Mouse (Mus musculus): Measurements from ENCODE around the gene Pagr1a. TPM values are rescaled to one million over a fixed set of nuclear protein-coding genes. Genes with fewer than 3 reads are reported as not detected.

Gene Pagr1a
- polyA plus RNA-seq, 1 experiment from 2014 or later = 41.1 TPM

- DNase-seq (ENCODE audit: low spot score) = peak; percentile 71
- Histone ChIP-seq H3K27me3 (replicated peaks; ENCODE audit: low read depth, poor library complexity, severe bottlenecking) (no peaks in the 10 kb centered on the region), H3K27ac (replicated peaks) (peak overlapping the region; percentile 100), H3K4me3 (peak overlapping the region; percentile 86), H3K4me1 (peaks cover 60% of the 10 kb centered on the region), H3K9me3 (no peaks in the 10 kb centered on the region), H3K36me3 (replicated peaks) (peaks cover 72% of the 10 kb centered on the region)
- under 1% methylated on average over 64 of the region's 65 CpGs for WGBS
These were observed 8.5 kb upstream of the Pagr1a start for GRCm38 (mm10) chr7:127025556-127026160.

- Histone ChIP-seq H3K4me3 (peak overlapping the region; percentile 86), H3K9me3 (no peaks in the 10 kb centered on the region), H3K27ac (replicated peaks) (peak overlapping the region; percentile 100), H3K4me1 (peaks cover 67% of the 10 kb centered on the region), H3K36me3 (replicated peaks) (peaks cover 65% of the 10 kb centered on the region), H3K27me3 (replicated peaks; ENCODE audit: low read depth, poor library complexity, severe bottlenecking) (no peaks in the 10 kb centered on the region)
- peak; percentile 85 for DNase-seq (ENCODE audit: low spot score)
- WGBS = under 1% methylated on average over 30 of the region's 30 CpGs
These were observed 7.8 kb upstream of the Pagr1a start for GRCm38 (mm10) chr7:127024755-127025555.

DNA sequence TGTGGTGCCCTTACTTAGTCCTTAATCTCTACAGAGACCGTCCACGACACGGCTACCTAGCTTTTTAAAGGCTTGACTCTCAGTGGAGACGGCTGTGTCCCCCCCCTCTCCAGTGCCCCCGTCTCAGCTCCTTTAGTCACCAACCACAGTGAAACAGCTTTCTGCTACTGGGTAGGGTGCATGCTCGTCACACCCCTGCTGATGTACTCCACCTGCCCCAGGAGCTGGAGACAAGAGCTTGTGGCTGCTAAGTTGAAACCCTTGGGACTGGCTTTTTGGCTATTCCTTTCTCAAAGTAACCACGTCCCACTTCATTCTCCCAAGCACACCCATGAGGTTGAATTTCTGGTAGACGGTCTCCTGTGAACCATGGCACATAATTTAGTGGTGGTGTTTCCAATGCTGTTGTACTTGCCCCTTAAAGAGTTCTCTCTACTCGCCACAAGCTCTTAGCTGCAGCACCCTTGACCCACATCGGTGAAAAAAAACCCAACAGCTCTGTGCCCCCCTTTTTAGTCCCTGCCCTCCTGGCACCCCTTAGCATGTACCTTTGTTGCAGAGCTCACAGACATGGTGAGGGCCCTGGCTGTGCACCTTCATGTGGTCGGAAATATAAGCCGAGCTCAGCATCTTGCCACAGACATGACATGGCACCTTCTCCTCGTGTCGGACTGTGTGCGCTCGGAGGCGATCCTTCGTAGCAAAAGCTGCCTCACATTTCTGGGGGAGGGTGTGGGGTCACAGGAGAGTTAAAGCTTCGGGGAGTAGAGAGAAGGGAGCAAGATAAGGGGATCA is 6.9 kb upstream of the Pagr1a start:
- H3K27ac ChIP-seq (replicated peaks) = peak overlapping the region; percentile 100
- no peaks in the 10 kb centered on the region for H3K27me3 ChIP-seq (replicated peaks; ENCODE audit: low read depth, poor library complexity, severe bottlenecking)
- 37% methylated on average over 19 of the region's 19 CpGs for WGBS
- H3K4me1 ChIP-seq = peaks cover 75% of the 10 kb centered on the region
- DNase-seq (ENCODE audit: low spot score) = no peak
- no peaks in the 10 kb centered on the region for H3K9me3 ChIP-seq
- peaks cover 63% of the 10 kb centered on the region for H3K36me3 ChIP-seq (replicated peaks)
- H3K4me3 ChIP-seq = peak overlapping the region; percentile 86

DNA sequence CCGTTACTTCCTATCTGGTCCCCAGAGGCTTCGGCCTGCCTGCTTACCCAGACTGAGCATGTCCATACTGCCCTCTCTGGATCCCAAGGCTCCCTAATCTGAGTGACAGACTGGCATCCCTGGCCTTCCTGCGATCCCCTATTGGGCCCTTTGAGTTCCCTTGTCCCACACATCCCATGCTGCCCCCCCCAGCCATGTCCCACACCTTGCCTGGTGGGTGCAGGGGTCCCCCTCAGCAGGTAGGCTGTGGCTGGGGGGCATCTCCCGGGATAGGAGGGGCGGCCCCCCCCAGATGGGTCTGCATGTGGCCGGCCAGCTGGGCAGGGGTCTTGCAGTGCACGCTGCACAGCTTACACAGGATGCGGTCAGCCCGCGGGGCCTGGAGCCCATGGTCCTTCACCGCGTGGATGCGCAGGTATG is 6.1 kb upstream of the Pagr1a start:
- peak overlapping the region; percentile 86 for H3K4me3 ChIP-seq
- peaks cover 55% of the 10 kb centered on the region for H3K36me3 ChIP-seq (replicated peaks)
- WGBS = 84% methylated on average over 13 of the region's 13 CpGs
- H3K27ac ChIP-seq (replicated peaks) = peak overlapping the region; percentile 100
- H3K4me1 ChIP-seq = peaks cover 83% of the 10 kb centered on the region
- no peaks in the 10 kb centered on the region for H3K9me3 ChIP-seq
- no peak for DNase-seq (ENCODE audit: low spot score)
- H3K27me3 ChIP-seq (replicated peaks; ENCODE audit: low read depth, poor library complexity, severe bottlenecking) = no peaks in the 10 kb centered on the region

GRCm38 (mm10) chr7:127022528-127023271 is 5.5 kb upstream of the Pagr1a start:
- WGBS = 82% methylated on average over 7 of the region's 7 CpGs
- Histone ChIP-seq H3K4me3 (peak overlapping the region; percentile 86), H3K9me3 (no peaks in the 10 kb centered on the region), H3K27me3 (replicated peaks; ENCODE audit: low read depth, poor library complexity, severe bottlenecking) (no peaks in the 10 kb centered on the region), H3K36me3 (replicated peaks) (peaks cover 49% of the 10 kb centered on the region), H3K4me1 (peaks cover 83% of the 10 kb centered on the region), H3K27ac (replicated peaks) (peak overlapping the region; percentile 100)
- no peak for DNase-seq (ENCODE audit: low spot score)

DNA sequence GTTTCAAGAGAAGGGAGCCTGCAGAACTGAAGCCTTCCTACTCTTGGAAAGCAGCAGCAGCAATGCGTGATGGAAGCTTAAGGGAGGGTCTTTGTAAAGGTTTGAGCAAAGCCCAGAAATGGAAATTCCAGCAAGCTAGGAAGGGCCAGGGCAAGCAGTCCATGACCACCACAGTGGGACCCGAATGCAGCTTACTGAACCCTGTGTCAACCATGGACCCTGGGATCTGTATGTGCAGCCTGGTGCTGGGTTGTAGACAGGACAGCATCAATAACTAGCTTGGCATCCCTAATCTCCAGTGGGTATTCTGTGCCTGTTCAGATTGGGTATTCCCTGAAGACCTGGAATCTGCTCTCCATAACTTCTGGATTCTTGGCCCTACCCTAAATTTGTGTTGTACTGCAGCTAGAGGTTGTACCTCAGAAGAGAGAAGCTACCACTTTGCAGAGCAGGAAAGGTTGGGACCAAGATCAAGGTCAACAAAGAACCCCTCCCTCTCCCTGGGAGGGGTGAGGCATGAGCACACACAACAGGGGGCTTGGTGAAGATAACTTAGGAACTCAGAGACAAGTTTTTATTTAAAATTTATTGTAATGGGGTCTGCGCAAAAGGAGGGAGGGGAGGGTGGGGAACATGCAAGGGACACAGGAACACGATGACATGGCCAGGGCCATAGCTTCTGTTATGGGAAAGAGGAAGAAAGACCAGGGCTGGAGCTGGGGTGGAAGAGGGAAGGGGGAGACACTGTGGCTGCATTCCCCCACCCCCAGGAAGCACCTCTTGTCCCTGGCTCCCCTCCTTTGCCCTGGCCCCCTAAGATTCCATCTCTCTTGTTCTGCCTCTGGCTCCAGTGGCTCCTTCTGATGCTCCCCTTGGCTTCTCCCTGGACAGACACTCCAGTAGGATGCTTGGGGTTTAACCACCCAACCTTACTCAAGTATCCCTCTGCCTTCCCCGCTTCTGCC is 4.7 kb upstream of the Pagr1a start:
- Histone ChIP-seq H3K4me3 (peak overlapping the region; percentile 86), H3K27me3 (replicated peaks; ENCODE audit: low read depth, poor library complexity, severe bottlenecking) (no peaks in the 10 kb centered on the region), H3K36me3 (replicated peaks) (peaks cover 47% of the 10 kb centered on the region), H3K4me1 (peaks cover 84% of the 10 kb centered on the region), H3K9me3 (no peaks in the 10 kb centered on the region), H3K27ac (replicated peaks) (peak overlapping the region; percentile 86)
- WGBS = 43% methylated on average over 5 of the region's 5 CpGs
- no peak for DNase-seq (ENCODE audit: low spot score)

DNA sequence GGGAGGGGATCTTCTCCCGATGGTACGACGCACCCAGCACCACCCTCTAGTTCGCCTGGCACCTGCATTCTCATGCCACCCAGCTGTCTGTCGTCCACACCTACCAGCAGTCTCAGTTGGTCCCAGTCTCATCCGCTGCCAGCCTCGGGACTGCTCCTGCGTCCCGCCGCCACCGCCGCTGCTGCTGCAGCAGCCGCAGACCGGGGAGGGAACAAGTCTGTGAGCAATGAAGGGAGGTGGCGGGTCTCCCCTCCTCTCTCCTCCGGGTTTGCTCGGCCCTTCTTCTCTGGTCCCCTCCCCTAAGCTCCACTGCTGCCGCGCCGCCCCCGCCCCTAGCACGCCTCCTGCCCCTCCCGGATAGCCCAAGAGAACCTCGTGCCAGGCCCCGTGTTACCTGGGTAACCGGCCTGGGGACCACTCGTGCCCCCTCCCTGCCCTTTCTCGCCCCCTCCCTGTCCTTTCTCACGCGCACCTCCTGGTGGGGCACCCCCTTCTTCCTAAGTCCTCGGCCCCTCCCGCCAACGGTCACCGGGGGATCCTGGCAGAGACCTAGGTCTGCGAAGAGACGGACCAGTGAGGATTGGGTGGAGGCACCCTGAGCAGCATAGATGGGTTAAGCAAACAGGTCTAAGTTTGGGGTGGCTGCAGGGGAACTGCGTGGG is 3.9 kb upstream of the Pagr1a start, which contains the start of the genes Gm42742 and Prrt2:
Gene Gm42742 (minus strand): TSS at position 197 of the 662 bp plus-strand sequence.
Gene Prrt2 (minus strand): TSS at position 311 of the 662 bp plus-strand sequence.
- Histone ChIP-seq H3K36me3 (replicated peaks) (peaks cover 47% of the 10 kb centered on the region), H3K27ac (replicated peaks) (peak within 1 kb of the TSS; percentile 86), H3K4me3 (peak within 1 kb of the TSS; percentile 86), H3K4me1 (peaks cover 92% of the 10 kb centered on the region), H3K9me3 (no peaks in the 10 kb centered on the region), H3K27me3 (replicated peaks; ENCODE audit: low read depth, poor library complexity, severe bottlenecking) (no peaks in the 10 kb centered on the region)
- 2% methylated on average over 37 of the region's 37 CpGs for WGBS
- DNase-seq (ENCODE audit: low spot score) = peak; percentile 78

- H3K27me3 ChIP-seq (replicated peaks; ENCODE audit: low read depth, poor library complexity, severe bottlenecking) = no peaks in the 10 kb centered on the region
- H3K27ac ChIP-seq (replicated peaks) = peak overlapping the region; percentile 86
- DNase-seq (ENCODE audit: low spot score) = no peak
- peaks cover 52% of the 10 kb centered on the region for H3K36me3 ChIP-seq (replicated peaks)
- no peaks in the 10 kb centered on the region for H3K9me3 ChIP-seq
- WGBS = 46% methylated on average over 5 of the region's 5 CpGs
- peak overlapping the region; percentile 86 for H3K4me3 ChIP-seq
- H3K4me1 ChIP-seq = peaks cover 97% of the 10 kb centered on the region
These were observed 3.3 kb upstream of the Pagr1a start for GRCm38 (mm10) chr7:127020491-127020890.

GRCm38 (mm10) chr7:127020031-127020430 is 2.9 kb upstream of the Pagr1a start:
- H3K4me3 ChIP-seq = peak overlapping the region; percentile 86
- H3K27me3 ChIP-seq (replicated peaks; ENCODE audit: low read depth, poor library complexity, severe bottlenecking) = no peaks in the 10 kb centered on the region
- H3K36me3 ChIP-seq (replicated peaks) = peaks cover 52% of the 10 kb centered on the region
- H3K4me1 ChIP-seq = peaks cover 97% of the 10 kb centered on the region
- H3K9me3 ChIP-seq = no peaks in the 10 kb centered on the region
- no peak for DNase-seq (ENCODE audit: low spot score)
- peak overlapping the region; percentile 86 for H3K27ac ChIP-seq (replicated peaks)
- WGBS = 68% methylated on average over 3 of the region's 3 CpGs

GRCm38 (mm10) chr7:127019306-127019960 is 2.3 kb upstream of the Pagr1a start:
- H3K27ac ChIP-seq (replicated peaks) = peak overlapping the region; percentile 86
- peaks cover 97% of the 10 kb centered on the region for H3K4me1 ChIP-seq
- H3K9me3 ChIP-seq = no peaks in the 10 kb centered on the region
- WGBS = 76% methylated on average over 14 of the region's 14 CpGs
- H3K4me3 ChIP-seq = peak overlapping the region; percentile 86
- DNase-seq (ENCODE audit: low spot score) = no peak
- peaks cover 52% of the 10 kb centered on the region for H3K36me3 ChIP-seq (replicated peaks)
- H3K27me3 ChIP-seq (replicated peaks; ENCODE audit: low read depth, poor library complexity, severe bottlenecking) = no peaks in the 10 kb centered on the region

All from embryonic facial prominence, embryonic 10.5 days (tissue).